Mouse (Mus musculus): Measurements from ENCODE around the gene Flywch1. TPM values are rescaled to one million over a fixed set of nuclear protein-coding genes. Genes with fewer than 3 reads are reported as not detected.
"Not testable (repeated sequence)": the region's sequence is repeated elsewhere in the genome, so short reads cannot be mapped to it uniquely, and the experiment has no call there.

The Flywch1 gene
- polyA plus RNA-seq, 1 experiment from 2014 or later: 168 TPM

- Histone ChIP-seq H3K36me3 (replicated peaks) (peaks cover 11% of the 10 kb centered on the region), H3K9me3 (no peaks in the 10 kb centered on the region), H3K4me1 (peaks cover 24% of the 10 kb centered on the region), H3K27me3 (replicated peaks; ENCODE audit: low read depth, poor library complexity, severe bottlenecking) (no peaks in the 10 kb centered on the region), H3K27ac (replicated peaks) (no peak overlapping the region), H3K4me3 (peak overlapping the region; percentile 23; the same call in 1 of the 2 replicates)
- 8% methylated on average over 12 of the region's 12 CpGs for WGBS
- peak; percentile 84 for DNase-seq (ENCODE audit: low spot score)
Measured at GRCm38 (mm10) chr17:23774090-23774489, 2.7 kb upstream of the Flywch1 start.

- Histone ChIP-seq H3K4me1 (peaks cover 24% of the 10 kb centered on the region), H3K27ac (replicated peaks) (no peak overlapping the region), H3K4me3 (no peak overlapping the region), H3K27me3 (replicated peaks; ENCODE audit: low read depth, poor library complexity, severe bottlenecking) (no peaks in the 10 kb centered on the region), H3K9me3 (no peaks in the 10 kb centered on the region), H3K36me3 (replicated peaks) (peaks cover 13% of the 10 kb centered on the region)
- no peak for DNase-seq (ENCODE audit: low spot score)
- 72% methylated on average over 6 of the region's 6 CpGs for WGBS
Measured at GRCm38 (mm10) chr17:23773676-23774075, 2.3 kb upstream of the Flywch1 start.

- not testable (repeated sequence) for DNase-seq (ENCODE audit: low spot score); H3K9me3 ChIP-seq; H3K27ac ChIP-seq (replicated peaks); H3K27me3 ChIP-seq (replicated peaks; ENCODE audit: low read depth, poor library complexity, severe bottlenecking)
- WGBS: 85% methylated on average over 2 of the region's 2 CpGs
- H3K4me1 ChIP-seq: peaks cover 24% of the 10 kb centered on the region
- peak overlapping the region; percentile 90 for H3K4me3 ChIP-seq
- H3K36me3 ChIP-seq (replicated peaks): peaks cover 27% of the 10 kb centered on the region
Measured at GRCm38 (mm10) chr17:23772219-23772556, 786 bp upstream of the Flywch1 start.

- no peak for DNase-seq (ENCODE audit: low spot score)
- Histone ChIP-seq H3K27me3 (replicated peaks; ENCODE audit: low read depth, poor library complexity, severe bottlenecking) (no peaks in the 10 kb centered on the region), H3K4me1 (peaks cover 24% of the 10 kb centered on the region), H3K36me3 (replicated peaks) (peaks cover 38% of the 10 kb centered on the region), H3K9me3 (no peaks in the 10 kb centered on the region), H3K4me3 (peak overlapping the region; percentile 90), H3K27ac (replicated peaks) (peak overlapping the region; percentile 98)
- WGBS: 2% methylated on average over 19 of the region's 19 CpGs
Measured at GRCm38 (mm10) chr17:23770896-23771283, 512 bp downstream of the Flywch1 start.

- Histone ChIP-seq H3K4me3 (peak overlapping the region; percentile 90), H3K9me3 (no peaks in the 10 kb centered on the region), H3K4me1 (peaks cover 24% of the 10 kb centered on the region), H3K27me3 (replicated peaks; ENCODE audit: low read depth, poor library complexity, severe bottlenecking) (no peaks in the 10 kb centered on the region), H3K27ac (replicated peaks) (peak overlapping the region; percentile 98), H3K36me3 (replicated peaks) (peaks cover 42% of the 10 kb centered on the region)
- WGBS: 20% methylated on average over 2 of the region's 2 CpGs
- DNase-seq (ENCODE audit: low spot score): no peak
Measured at GRCm38 (mm10) chr17:23770493-23770892, 909 bp downstream of the Flywch1 start.

- no peak overlapping the region for H3K4me3 ChIP-seq
- no peak for DNase-seq (ENCODE audit: low spot score)
- 0 out of 2 replicates have a peak, but pooled peaks cover 2% of the 10 kb centered on the region for H3K9me3 ChIP-seq
- no peaks in the 10 kb centered on the region for H3K4me1 ChIP-seq
- 91% methylated on average over 11 of the region's 11 CpGs for WGBS
- no peaks in the 10 kb centered on the region for H3K27me3 ChIP-seq (replicated peaks; ENCODE audit: low read depth, poor library complexity, severe bottlenecking)
- no peak overlapping the region for H3K27ac ChIP-seq (replicated peaks)
- peaks cover 92% of the 10 kb centered on the region for H3K36me3 ChIP-seq (replicated peaks)
Measured at GRCm38 (mm10) chr17:23762976-23763375, 8.4 kb downstream of the Flywch1 start.

- H3K36me3 ChIP-seq (replicated peaks): peaks cover 95% of the 10 kb centered on the region
- H3K9me3 ChIP-seq: 0 out of 2 replicates have a peak, but pooled peaks cover 2% of the 10 kb centered on the region
- H3K27ac ChIP-seq (replicated peaks): no peak overlapping the region
- DNase-seq (ENCODE audit: low spot score): no peak
- no peaks in the 10 kb centered on the region for H3K27me3 ChIP-seq (replicated peaks; ENCODE audit: low read depth, poor library complexity, severe bottlenecking)
- no peaks in the 10 kb centered on the region for H3K4me1 ChIP-seq
- 93% methylated on average over 3 of the region's 3 CpGs for WGBS
- no peak overlapping the region for H3K4me3 ChIP-seq
Measured at GRCm38 (mm10) chr17:23761155-23761554, 10.2 kb downstream of the Flywch1 start.

- 96% methylated on average over 9 of the region's 9 CpGs for WGBS
- H3K36me3 ChIP-seq (replicated peaks): peaks cover 95% of the 10 kb centered on the region
- no peak for DNase-seq (ENCODE audit: low spot score)
Measured at GRCm38 (mm10) chr17:23760231-23760630, 11.2 kb downstream of the Flywch1 start.

GRCm38 (mm10) chr17:23758801-23759200, 12.6 kb downstream of the Flywch1 start:
- Histone ChIP-seq H3K27ac (replicated peaks) (no peak overlapping the region), H3K9me3 (0 out of 2 replicates have a peak, but pooled peaks cover 2% of the 10 kb centered on the region), H3K27me3 (replicated peaks; ENCODE audit: low read depth, poor library complexity, severe bottlenecking) (no peaks in the 10 kb centered on the region), H3K36me3 (replicated peaks) (peaks cover 100% of the 10 kb centered on the region), H3K4me3 (no peak overlapping the region), H3K4me1 (no peaks in the 10 kb centered on the region)
- 86% methylated on average over 8 of the region's 8 CpGs for WGBS
- no peak for DNase-seq (ENCODE audit: low spot score)

More at GRCm38 (mm10) chr17:23760231-23760630, 11.2 kb downstream of the Flywch1 start:
- Histone ChIP-seq H3K27ac (replicated peaks) (no peak overlapping the region), H3K4me3 (no peak overlapping the region), H3K27me3 (replicated peaks; ENCODE audit: low read depth, poor library complexity, severe bottlenecking) (no peaks in the 10 kb centered on the region), H3K4me1 (no peaks in the 10 kb centered on the region), H3K9me3 (0 out of 2 replicates have a peak, but pooled peaks cover 2% of the 10 kb centered on the region)

GRCm38 (mm10) chr17:23757581-23757980, 13.8 kb downstream of the Flywch1 start:
- Histone ChIP-seq H3K27ac (replicated peaks) (no peak overlapping the region), H3K4me3 (no peak overlapping the region), H3K36me3 (replicated peaks) (peaks cover 100% of the 10 kb centered on the region), H3K27me3 (replicated peaks; ENCODE audit: low read depth, poor library complexity, severe bottlenecking) (no peaks in the 10 kb centered on the region), H3K4me1 (no peaks in the 10 kb centered on the region), H3K9me3 (0 out of 2 replicates have a peak, but pooled peaks cover 2% of the 10 kb centered on the region)
- no peak for DNase-seq (ENCODE audit: low spot score)
- WGBS: 97% methylated on average over 9 of the region's 9 CpGs

- H3K4me1 ChIP-seq: no peaks in the 10 kb centered on the region
- H3K36me3 ChIP-seq (replicated peaks): peaks cover 98% of the 10 kb centered on the region
- H3K9me3 ChIP-seq: 0 out of 2 replicates have a peak, but pooled peaks cover 2% of the 10 kb centered on the region
- 96% methylated on average over 13 of the region's 13 CpGs for WGBS
- no peak for DNase-seq (ENCODE audit: low spot score)
- no peak overlapping the region for H3K4me3 ChIP-seq
- no peaks in the 10 kb centered on the region for H3K27me3 ChIP-seq (replicated peaks; ENCODE audit: low read depth, poor library complexity, severe bottlenecking)
- no peak overlapping the region for H3K27ac ChIP-seq (replicated peaks)
Measured at GRCm38 (mm10) chr17:23755689-23756088, 15.7 kb downstream of the Flywch1 start.

GRCm38 (mm10) chr17:23749400-23750191, 21.8 kb downstream of the Flywch1 start:
- H3K27ac ChIP-seq (replicated peaks): 0 out of 2 replicates have a peak overlapping the region, but pooled peaks have one; percentile 12

More at GRCm38 (mm10) chr17:23749400-23750191, 21.8 kb downstream of the Flywch1 start:
- Histone ChIP-seq H3K9me3 (0 out of 2 replicates have a peak, but pooled peaks cover 2% of the 10 kb centered on the region), H3K4me1 (peaks cover 25% of the 10 kb centered on the region), H3K4me3 (0 out of 2 replicates have a peak overlapping the region, but pooled peaks have one; percentile 9), H3K27me3 (replicated peaks; ENCODE audit: low read depth, poor library complexity, severe bottlenecking) (peaks cover 41% of the 10 kb centered on the region), H3K36me3 (replicated peaks) (peaks cover 45% of the 10 kb centered on the region)
- WGBS: 85% methylated on average over 11 of the region's 11 CpGs
- no peak for DNase-seq (ENCODE audit: low spot score)

Measured in embryonic facial prominence, embryonic 10.5 days (tissue).